Mouse (Mus musculus): ENCODE measurements at regions not wholly inside any gene's neighbourhood (a gene's known extent, or its start where the extent isn't known, plus 50 kb on each side); places are given as distances from the start of the nearest gene placed in this dataset.
A peak's percentile ranks its signal among the peaks of the same experiment; 100 is the strongest.

GRCm38 (mm10) chr8:26288163-26288562 is 168.8 kb downstream of the Gm45692 start:
- DNase-seq, result no peak

- DNase-seq, result no peak
These were observed 178.9 kb downstream of the Gm45692 start for GRCm38 (mm10) chr8:26298066-26298804.

GRCm38 (mm10) chr8:26300246-26300645 is 180.9 kb downstream of the Gm45692 start:
- DNase-seq, result no peak

- DNase-seq, result no peak
These were observed 182.6 kb downstream of the Gm45692 start for GRCm38 (mm10) chr8:26301961-26302360.

- no peak for DNase-seq
These were observed 185.2 kb downstream of the Gm45692 start for GRCm38 (mm10) chr8:26304566-26304965.

GRCm38 (mm10) chr8:26305061-26305879 is 185.9 kb downstream of the Gm45692 start:
- no peak for DNase-seq

- DNase-seq, result no peak
These were observed 188.8 kb downstream of the Gm45692 start for GRCm38 (mm10) chr8:26308121-26308641.

- DNase-seq, result no peak
These were observed 190.4 kb downstream of the Gm45692 start for GRCm38 (mm10) chr8:26309764-26310163.

- no peak for DNase-seq
These were observed 204.4 kb downstream of the Gm45692 start for GRCm38 (mm10) chr8:26323606-26324350.

- DNase-seq, result no peak
These were observed 205.3 kb downstream of the Gm45692 start for GRCm38 (mm10) chr8:26324606-26325005.

- DNase-seq, result no peak
These were observed 210.5 kb downstream of the Gm45692 start for GRCm38 (mm10) chr8:26329813-26330212.

GRCm38 (mm10) chr8:26336906-26337650 is 217.7 kb downstream of the Gm45692 start:
- DNase-seq, result no peak

- DNase-seq, result peak; percentile 77 to 78
These were observed 225.7 kb downstream of the Gm45692 start for GRCm38 (mm10) chr8:26345078-26345477.

GRCm38 (mm10) chr8:26349231-26349630 is 229.9 kb downstream of the Gm45692 start:
- DNase-seq, result no peak

GRCm38 (mm10) chr8:26349854-26350253 is 230.5 kb downstream of the Gm45692 start:
- DNase-seq, result no peak

GRCm38 (mm10) chr8:26350616-26351015 is 231.3 kb downstream of the Gm45692 start:
- no peak for DNase-seq

- no peak for DNase-seq
These were observed 232.6 kb downstream of the Gm45692 start for GRCm38 (mm10) chr8:26351643-26352540.

- no peak for DNase-seq
These were observed 233.2 kb downstream of the Gm45692 start for GRCm38 (mm10) chr8:26352541-26353010.

GRCm38 (mm10) chr8:26353476-26353875 is 234.1 kb downstream of the Gm45692 start:
- DNase-seq, result no peak

- DNase-seq, result no peak
These were observed 235.2 kb downstream of the Gm45692 start for GRCm38 (mm10) chr8:26354516-26354915.

- no peak for DNase-seq
These were observed 237.5 kb downstream of the Gm45692 start for GRCm38 (mm10) chr8:26356801-26357200.

All from B cell, adult 2 months (primary cell).